Mouse (Mus musculus) regulatory T cell (primary cell): Measurements from ENCODE around the gene Tdp1.
"Not testable (repeated sequence)": the region's sequence is repeated elsewhere in the genome, so short reads cannot be mapped to it uniquely, and the experiment has no call there.

Experiments
- in situ Hi-C: fragments of 300-600 bp; cut with MboI, MseI; formaldehyde crosslinking; loops from one replicate; pipeline ENCODE4 v1.15.1; 2025; ENCODE audit warnings: high pct_unique_total_duplicates

Tdp1 gene

GRCm38 (mm10) chr12:99958068-99959060, 74.0 kb downstream of the Tdp1 start:
- in situ Hi-C loops = no loop called here

GRCm38 (mm10) chr12:99959291-99959690, 75.0 kb downstream of the Tdp1 start:
- in situ Hi-C loops = no loop called here

DNA sequence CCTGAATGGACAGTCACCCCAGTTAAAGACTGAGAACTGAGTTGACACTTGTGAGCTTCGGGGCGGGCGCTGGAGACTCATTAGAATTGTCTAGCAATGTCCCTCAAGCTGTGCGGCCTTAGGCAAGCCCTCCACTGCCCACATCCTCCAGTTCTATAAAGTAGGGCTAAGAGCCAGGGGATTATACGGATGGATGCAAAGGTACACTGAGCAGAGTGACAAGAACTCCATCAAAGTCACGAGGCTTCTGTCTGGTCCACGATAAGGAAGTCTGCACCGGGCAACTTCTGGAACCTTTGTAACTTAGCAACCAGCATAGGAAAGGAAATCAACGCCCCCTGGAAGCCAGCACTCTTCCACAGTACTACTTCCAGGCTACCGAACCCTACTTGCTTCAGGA, 75.6 kb downstream of the Tdp1 start:
- in situ Hi-C loops = no loop called here

- in situ Hi-C loops = no loop called here
Observed at GRCm38 (mm10) chr12:99960675-99961074, 76.4 kb downstream of the Tdp1 start.

DNA sequence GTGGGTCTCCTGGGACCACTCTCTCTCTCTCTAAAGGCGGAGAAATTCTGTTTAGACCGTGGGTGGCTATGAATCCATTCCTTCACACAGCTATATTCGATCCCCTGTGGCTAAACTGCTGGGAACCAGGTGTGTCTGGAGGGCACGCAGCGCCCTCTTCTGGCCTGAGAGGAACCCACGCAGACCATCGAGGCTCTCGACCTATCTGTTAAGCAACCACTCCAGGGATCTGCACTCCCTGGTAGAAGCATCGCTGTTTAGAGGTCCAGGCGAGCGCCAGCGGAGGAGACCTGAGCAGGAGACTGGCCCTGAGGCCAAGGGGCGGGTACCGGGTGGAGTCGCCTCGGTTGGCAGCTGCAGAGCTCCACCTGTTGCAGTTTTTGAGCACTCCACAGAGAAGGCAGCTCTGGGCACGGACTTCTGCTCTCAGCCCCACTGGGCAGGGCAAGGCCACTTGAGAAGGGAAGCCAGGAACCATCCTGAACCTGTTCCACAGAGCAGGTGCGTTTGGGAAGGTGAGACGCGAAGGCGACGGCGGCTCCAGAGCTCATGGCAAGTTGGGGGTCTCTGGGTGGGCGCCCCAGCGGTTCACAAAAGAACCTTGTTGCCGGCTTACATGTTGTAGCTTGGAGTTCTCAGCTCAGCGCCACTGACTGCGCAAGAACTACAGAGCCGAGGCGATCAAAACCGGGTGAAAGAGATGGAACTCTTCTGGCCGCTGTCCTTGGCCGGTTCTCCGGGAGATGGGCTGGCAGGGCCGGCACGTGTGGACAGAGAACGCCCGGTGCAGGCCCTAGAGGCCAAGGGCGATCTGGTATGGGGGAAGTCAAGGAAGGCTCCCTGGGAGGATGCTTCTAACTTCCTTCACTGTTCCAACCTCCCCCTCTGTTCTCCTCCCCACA, 80.2 kb downstream of the Tdp1 start, which contains the start of gene Kcnk13:
Gene Kcnk13, plus strand, starts transcription at position 199 of the 902 bp plus-strand sequence.
- in situ Hi-C loops = loop anchor here (5.0 kb wide), 1 partner anchor 877 kb away; no protein-coding TSS in a partner anchor

DNA sequence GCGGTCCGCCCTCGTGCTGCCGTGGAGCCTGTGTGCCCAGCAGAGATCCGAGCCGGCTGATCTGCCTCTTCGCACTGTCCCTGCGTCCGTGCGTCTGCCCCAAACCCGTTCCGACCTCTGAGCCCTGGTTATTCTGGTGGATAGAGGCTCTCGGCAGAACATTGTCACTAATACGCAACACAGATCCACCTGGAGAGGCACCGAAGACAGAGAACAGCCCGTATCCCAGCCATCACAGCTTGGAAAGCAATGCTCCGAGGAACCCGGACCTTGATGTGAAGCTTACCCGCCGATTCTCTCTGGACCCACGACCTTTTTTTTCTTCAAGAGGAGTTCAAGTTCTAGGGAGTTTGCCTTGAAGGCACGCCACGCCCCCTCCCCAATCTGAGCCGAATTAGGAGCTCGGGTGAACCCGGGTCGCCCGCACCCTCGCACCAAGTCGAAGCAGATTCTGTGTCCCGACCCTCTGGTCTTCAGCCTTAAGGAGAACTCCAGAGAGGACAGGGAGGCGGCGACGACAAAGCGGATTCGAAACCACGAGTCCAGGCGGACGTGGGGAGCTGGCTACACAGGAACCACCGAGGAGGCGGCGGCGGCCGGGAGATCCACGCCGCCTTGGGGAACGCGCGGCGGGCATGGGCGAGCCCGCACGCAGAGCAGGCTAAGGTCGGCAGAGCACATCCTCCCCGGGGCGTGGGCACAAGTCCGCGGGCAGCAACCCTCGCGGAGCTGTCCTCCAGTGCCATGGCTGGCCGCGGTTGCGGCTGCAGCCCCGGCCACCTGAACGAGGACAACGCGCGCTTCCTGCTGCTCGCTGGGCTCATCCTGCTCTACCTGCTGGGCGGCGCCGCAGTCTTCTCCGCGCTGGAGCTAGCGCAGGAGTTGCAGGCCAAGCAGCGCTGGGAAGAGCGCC, 81.1 kb downstream of the Tdp1 start:
- in situ Hi-C loops = loop anchor here (5.0 kb wide), 1 partner anchor 878 kb away; no protein-coding TSS in a partner anchor

- in situ Hi-C loops = loop anchor here (5.0 kb wide), 1 partner anchor 879 kb away; no protein-coding TSS in a partner anchor
Observed at GRCm38 (mm10) chr12:99966116-99966770, 81.9 kb downstream of the Tdp1 start.

- in situ Hi-C loops = loop anchor here (5.0 kb wide), 1 partner anchor 880 kb away; no protein-coding TSS in a partner anchor
Observed at GRCm38 (mm10) chr12:99966881-99967363, 82.6 kb downstream of the Tdp1 start.

DNA sequence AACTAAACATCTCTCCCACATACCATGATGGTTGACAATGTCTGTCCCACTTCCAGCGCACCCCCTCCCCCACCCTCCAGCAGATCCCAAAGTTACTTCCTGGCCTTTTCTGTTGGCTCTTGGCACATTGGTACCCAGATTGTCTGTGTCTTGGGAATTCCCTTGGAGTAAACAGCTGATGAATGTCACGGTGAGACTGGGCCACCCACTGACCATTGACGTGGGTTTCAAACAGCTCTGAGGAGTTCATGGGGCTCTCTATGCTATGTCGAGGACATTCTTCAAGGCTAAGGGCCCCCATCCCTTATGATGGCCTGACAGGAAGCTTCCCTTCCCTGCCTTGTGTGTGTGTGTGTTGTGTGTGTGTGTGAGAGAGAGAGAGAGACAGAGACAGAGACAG, 85.6 kb downstream of the Tdp1 start:
- in situ Hi-C loops = loop anchor here (5.0 kb wide), 1 partner anchor 883 kb away; no protein-coding TSS in a partner anchor

DNA sequence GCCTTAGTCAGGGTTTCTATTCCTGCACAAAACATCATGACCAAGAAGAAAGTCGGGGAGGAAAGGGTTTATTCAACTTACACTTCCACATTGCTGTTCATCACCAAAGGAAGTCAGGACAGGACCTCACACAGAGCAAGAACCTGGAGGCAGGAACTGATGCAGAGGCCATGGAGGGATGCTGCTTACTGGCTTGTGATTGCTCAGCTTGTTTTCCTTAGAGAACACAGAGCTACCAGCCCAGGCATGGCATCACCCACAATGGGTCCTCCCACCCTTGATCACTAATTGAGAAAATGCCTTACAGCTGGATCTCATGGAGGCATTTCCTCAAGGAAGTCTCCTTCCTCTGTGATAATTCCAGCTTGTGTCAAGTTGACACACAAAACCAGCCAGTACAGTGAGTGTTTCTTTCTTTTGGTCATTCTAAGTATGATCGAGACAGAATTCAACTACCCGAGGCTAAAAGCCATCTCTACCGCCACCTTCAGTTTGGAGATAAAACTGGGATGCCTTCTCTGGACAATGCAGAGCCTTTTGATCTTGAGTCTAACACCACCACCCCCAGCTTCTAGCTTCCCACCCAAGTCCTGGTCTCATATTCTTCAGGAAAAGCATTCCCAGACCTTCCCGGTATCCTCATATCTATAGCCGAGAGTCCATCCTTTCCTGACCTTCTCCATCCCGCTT, 87.0 kb downstream of the Tdp1 start:
- in situ Hi-C loops = not testable (repeated sequence)

DNA sequence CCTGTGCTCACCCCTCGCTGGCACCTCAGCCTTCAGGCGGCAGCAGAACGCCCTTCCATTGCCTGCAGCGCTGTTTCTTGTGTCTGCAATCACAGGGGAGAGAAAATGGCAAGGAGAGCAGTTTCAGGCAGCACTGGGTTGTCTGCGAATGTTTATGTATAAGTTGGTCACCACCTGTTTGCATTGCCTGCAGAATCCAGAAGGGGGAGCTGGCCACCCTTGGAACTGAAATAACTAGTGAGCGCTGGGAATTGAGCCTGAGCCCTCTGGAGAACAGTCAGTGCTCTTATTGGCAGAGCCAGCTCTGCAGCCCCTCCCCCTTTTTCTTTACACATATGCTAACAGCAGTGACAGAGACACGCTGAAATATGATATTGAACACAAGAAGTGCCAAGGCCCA, 88.5 kb downstream of the Tdp1 start:
- in situ Hi-C loops = no loop called here

GRCm38 (mm10) chr12:99973659-99974058, 89.3 kb downstream of the Tdp1 start:
- in situ Hi-C loops = no loop called here

DNA sequence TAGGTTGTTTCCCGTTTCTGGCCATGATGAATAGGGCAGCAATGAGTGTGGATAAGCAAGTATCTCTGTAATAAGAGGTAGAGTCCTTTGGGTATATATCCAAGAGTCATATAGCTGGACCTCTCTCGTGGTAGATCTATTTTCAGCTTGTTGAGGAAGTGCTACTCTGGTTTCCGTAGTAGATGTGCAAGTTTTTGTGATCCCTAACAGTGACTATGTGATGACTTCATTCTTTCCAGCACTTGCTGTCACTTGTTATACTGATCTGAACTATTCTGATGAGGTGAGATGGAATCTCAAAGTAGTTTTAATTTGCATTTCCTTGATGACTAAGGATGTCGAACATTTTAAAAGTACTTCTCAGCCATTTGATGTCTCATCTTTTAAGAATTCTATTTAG, 95.2 kb downstream of the Tdp1 start:
- in situ Hi-C loops = no loop called here

DNA sequence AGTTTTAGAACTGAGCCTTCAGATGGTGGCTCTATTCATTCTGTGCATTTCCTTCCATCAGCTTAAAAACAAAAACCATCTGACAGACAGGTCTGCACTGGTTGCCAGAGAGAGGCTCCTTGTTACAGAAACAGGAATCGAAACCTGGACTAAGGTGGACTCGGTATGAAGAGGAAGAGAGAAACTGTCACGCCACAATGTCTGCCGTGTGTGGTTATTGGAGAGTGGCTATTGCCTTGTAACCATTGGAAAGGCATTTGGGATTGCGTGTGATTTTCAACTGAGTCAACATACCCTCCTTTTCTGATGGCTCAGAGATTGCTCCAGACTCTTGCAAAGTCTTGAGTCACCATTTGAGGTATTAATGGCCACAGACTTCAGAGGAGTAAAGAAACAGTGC, 102.5 kb downstream of the Tdp1 start:
- in situ Hi-C loops = no loop called here

DNA sequence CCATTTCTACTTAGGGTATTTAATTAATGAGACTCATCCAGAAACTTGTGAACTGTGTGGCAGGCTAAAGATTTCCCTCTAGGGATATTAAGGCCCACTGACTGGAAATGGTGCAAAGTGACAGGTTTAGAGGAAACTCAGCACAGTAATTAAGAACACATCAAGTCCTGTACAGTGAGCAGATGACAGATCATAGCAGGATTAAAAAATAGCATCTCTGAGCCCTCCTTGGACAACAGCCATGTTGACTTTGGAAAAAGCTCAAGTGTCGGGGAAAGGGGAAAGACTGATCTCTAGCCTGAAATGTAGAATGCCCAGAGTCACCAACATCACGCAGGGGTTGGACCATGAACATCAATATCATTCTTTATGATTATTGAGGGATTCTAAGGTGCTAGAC, 103.8 kb downstream of the Tdp1 start:
- in situ Hi-C loops = no loop called here

DNA sequence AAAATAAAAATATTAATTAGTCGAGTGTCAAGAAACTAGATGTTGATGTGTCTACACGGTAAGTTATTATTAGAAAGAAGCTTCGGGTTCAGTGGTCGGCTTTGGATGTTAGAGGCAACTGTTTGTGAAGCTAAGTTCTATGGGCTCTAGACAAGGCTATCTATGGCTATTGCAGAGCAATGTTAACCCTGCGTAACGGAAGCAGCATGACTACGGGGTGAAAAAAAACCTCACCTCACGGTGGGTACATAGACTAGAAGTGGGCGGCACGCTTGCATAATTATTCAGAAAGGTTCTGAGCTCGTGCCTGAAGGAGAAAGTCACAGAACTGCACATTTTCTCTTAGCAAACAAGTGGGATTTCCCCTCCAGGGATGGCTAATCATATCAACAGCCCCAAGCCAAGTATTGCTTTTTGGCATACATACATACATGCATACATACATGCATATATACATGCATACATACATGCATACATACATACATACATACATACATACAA, 108.1 kb downstream of the Tdp1 start:
- in situ Hi-C loops = no loop called here

GRCm38 (mm10) chr12:99993146-99993890, 109.0 kb downstream of the Tdp1 start:
- in situ Hi-C loops = no loop called here

DNA sequence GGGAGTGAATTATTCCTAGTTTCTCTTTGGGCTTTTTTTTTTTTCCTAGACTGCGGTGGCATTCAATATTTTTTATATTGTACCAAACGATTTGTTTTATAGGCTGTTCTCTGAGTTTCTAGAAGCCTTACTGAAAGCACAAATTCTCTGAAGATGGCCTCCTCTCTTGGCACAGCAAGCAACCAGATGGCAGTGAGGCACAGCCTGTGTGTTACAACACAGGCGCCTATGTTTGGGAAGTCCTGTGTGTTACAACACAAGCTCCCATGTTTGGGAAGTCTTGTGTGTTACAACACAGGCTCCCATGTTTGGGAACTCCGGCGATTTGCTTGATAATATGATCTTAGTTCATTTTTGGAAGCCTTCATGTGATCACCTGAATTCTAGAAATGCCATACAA, 111.6 kb downstream of the Tdp1 start:
- in situ Hi-C loops = no loop called here

DNA sequence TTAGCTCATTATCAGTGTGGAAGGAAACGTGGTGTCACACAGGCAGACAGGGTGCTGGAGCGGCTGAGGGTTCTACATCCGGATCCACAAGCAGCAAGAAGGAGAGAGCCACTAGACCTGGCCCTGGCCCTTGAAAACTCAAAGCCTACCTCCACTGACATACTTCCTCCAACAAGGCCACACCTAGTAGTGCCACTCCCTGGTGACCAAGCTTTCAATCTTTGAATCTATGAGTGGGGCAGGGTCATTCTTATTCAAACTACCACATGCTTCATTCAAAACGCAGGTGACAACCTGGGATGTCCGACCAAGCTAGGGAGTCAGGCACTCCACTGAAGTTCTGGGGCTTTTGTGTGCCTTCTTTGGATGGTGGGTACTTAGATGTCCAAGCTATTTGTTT, 115.4 kb downstream of the Tdp1 start:
- in situ Hi-C loops = no loop called here
